Mouse (Mus musculus): Measurements from ENCODE around the gene Nr2c2.

Nr2c2 gene

GRCm38 (mm10) chr6:92126861-92127468 lies 35.8 kb downstream of the Nr2c2 start:
- DNase-seq (ENCODE audit: low spot score in 2 of 2) = no peak

- no peak for DNase-seq (ENCODE audit: low spot score in 2 of 2)
Measured at GRCm38 (mm10) chr6:92131456-92131855, 40.3 kb downstream of the Nr2c2 start.

GRCm38 (mm10) chr6:92132021-92132911 lies 41.1 kb downstream of the Nr2c2 start:
- DNase-seq (ENCODE audit: low spot score in 2 of 2) = no peak

DNA sequence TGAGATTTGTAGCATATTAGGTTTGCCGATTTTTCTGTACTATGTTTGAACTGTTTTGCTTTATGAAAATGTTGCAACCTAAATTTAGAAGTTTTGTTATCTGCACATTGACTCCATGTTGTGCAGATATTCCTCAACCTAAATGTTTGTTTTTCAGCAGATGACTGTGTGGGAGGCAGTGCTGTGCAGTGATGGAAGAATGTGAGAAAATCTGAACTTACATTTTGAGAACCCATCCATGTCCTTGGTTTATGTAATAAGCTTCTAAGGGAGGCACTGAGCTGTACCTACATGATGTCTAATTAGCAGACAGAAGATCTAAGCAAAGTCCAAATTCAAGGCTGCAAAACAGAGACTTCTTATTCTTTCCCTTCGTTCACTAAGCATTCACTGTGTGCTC lies 42.4 kb downstream of the Nr2c2 start:
- DNase-seq (ENCODE audit: low spot score in 2 of 2) = no peak

DNA sequence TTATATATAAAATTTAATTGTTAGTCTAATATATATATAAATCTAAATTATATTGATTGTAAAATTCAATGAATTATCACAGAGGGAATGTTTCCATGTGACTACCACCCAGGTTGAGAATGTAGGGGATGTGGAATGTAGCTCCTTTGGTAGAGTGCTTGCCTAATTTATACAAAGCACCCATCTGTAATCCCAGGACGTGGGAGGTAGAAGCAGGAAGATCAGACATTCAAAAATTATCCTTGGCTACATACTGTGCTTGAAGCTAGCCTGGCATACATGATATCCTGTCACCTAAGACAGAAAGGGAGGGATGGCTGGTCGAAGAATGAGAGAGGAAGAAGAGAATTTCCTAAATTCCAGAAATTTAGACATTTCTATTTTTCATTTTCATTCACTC lies 45.2 kb downstream of the Nr2c2 start:
- no peak for DNase-seq (ENCODE audit: low spot score in 2 of 2)

DNA sequence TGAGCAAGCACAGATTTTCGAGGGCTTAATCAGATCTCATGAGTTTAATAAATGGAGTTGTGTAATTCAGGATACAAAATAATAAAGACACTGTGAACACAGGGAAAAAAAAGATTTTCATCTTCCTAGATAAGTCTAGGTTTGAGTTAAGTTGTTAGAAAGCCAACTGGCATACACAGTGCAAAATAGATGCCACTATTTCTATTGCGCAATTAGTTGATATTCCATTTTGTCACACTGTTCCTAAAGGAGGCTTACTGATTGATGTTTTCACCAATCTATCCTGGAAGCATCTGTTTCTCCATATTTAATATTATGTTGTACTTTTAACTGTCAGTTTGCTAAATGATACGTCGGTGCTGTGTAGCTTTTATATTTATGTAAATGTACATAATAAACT lies 54.7 kb downstream of the Nr2c2 start:
- no peak for DNase-seq (ENCODE audit: low spot score in 2 of 2)

DNA sequence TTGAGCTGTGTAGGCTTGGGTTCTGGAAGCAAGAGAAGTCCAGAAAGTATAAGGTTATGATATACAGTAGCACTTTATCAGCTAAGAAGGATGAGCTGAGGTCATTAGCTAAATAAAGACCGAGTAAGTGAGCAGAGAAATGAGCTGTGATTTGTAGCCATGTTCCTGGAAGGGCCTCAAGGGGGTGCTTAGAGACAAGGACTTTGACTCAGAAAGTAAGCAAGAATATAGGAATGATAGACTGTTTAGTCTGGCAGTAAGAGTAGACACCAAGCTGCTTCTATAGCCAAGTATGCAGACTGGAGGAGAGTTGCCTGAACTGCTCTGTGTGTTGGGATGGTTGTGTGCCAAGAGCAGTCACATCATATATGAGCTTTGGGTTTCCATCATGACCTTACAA lies 62.6 kb downstream of the Nr2c2 start:
- no peak for DNase-seq (ENCODE audit: low spot score in 2 of 2)

GRCm38 (mm10) chr6:92158801-92159200 lies 67.6 kb downstream of the Nr2c2 start:
- DNase-seq (ENCODE audit: low spot score in 2 of 2) = no peak

GRCm38 (mm10) chr6:92162724-92163123 lies 71.5 kb downstream of the Nr2c2 start:
- no peak for DNase-seq (ENCODE audit: low spot score in 2 of 2)

DNA sequence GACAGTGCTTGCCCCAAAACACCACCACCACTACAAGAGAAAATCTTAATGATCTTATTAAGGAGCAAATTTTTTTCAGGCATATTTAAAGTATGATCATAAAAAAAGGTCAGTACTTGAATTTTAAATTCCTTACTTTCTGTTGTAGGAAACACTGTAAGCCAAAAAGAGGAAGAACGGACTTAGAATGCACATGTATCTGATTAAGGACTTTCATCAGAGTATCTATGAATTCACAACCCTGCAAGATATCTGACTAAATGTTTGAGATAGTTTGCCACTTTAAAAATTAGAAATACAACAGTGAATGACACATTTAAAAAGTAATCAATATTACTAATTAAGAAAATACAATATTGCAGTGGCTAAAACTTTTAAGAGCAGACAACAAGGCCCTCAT lies 85.3 kb downstream of the Nr2c2 start:
- no peak for DNase-seq (ENCODE audit: low spot score in 2 of 2)

GRCm38 (mm10) chr6:92183621-92184131 lies 92.5 kb downstream of the Nr2c2 start, which contains the start of gene Mrps25:
Gene Mrps25, minus strand, starts transcription at chr6:92184033.
- DNase-seq (ENCODE audit: low spot score in 2 of 2) = peak; percentile 52 to 59

DNA sequence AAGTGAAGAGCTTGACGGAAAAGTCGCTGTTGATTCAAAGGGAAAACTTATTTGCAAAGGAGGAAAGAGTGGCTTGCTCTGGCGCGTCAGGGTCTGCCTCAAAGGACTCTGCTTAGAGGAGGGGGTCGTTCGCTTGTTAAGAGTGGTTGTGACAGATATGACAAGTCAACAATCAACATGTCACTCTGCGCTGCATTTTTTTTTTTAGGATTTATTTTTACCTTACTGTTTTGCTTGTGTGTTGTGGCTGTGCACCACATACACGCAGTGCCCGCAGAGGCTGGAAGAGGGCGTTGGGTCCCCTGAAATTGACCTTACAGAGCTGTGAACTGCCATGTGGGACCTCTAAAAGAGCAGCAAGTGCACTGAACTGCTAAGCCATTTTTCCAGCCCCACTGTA lies 93.0 kb downstream of the Nr2c2 start:
- DNase-seq (ENCODE audit: low spot score in 2 of 2) = no peak

GRCm38 (mm10) chr6:92199414-92199813 lies 108.2 kb downstream of the Nr2c2 start:
- DNase-seq (ENCODE audit: low spot score in 2 of 2) = no peak

DNA sequence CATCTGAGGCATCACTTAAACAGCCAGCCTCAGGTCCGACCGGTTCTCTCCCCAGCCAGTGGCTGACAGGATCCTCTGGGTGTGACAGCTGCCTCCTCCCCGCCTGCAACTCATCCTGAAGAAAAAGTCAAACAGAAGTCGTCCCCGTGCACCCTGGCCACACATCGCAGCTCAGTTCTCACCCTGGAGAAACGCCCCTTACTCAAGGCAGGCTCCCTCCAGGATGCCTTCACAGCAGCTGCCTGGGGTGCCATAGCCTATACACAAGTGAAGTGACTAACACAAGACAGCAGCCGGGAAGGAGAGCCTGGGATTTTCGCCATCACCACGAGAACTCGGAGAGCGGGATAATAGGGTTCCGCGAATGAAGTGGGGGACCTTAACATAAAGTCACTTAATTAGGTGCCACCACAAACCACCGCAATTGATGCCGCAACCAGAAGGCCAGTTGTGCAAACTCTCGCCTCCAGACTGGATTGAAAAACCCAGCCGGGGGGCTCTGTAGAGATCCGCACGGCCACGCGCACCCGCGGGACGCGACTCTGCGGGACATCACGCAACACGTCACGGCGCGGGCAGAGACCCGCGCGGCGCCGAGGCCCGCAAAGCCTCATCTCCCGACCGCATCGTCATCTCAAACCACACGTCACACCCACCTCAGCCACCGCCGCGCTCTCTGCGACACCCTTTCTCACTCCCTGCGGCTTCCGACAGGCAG lies 123.0 kb downstream of the Nr2c2 start:
- peak in 1 of 2 experiments; percentile 28 for DNase-seq (ENCODE audit: low spot score in 2 of 2)

GRCm38 (mm10) chr6:92214773-92215449 lies 123.7 kb downstream of the Nr2c2 start, which contains the start of gene Rbsn:
Gene Rbsn, minus strand, starts transcription at chr6:92214925.
- peak; percentile 88 to 92 for DNase-seq (ENCODE audit: low spot score in 2 of 2)

DNA sequence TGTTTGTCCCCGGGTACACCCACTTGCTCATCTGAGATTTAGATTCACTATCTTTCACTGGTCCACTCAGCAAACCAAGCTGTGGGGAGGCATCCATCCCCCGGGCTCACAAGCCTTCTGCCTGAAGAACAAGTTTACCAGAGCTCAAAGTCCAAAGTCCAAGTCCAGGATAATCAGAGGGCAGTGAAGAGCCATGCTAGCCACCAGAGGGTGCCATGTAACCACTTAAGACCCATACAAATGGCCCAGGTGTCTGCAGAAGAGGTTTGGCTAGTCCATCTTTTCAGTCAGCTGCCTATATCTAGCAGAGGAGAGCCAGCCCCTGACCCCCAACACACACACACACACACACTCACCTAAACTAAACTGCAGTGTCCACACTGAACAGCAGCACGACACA lies 128.3 kb downstream of the Nr2c2 start:
- DNase-seq (ENCODE audit: low spot score in 2 of 2) = peak in 1 of 2 experiments; percentile 9

GRCm38 (mm10) chr6:92221604-92222003 lies 130.4 kb downstream of the Nr2c2 start:
- no peak for DNase-seq (ENCODE audit: low spot score in 2 of 2)

- DNase-seq (ENCODE audit: low spot score in 2 of 2) = no peak
Measured at GRCm38 (mm10) chr6:92222021-92222420, 130.8 kb downstream of the Nr2c2 start.
